Mouse (Mus musculus) lung, embryonic 16.5 days (tissue): ENCODE results near the gene Zdhhc23. TPM values are rescaled to one million over a fixed set of nuclear protein-coding genes. Genes with fewer than 3 reads are reported as not detected.
A peak's percentile ranks its signal among the peaks of the same experiment; 100 is the strongest.

ENCODE experiments used
- ATAC-seq: fragments of 200-750 bp; cut with Nextera tagmentation; 2 replicates; pipeline ENCODE4 v1.8.0; 2017; ENCODE audit warnings: low read depth, mild to moderate bottlenecking, moderate library complexity
- H3K27ac ChIP-seq: fragments of 300-500 bp; sonication (generic); 2 replicates; pipeline ENCODE4 v1.5.1; 2014; ENCODE audit warnings: mild to moderate bottlenecking, control low read depth, low read length
- H3K27me3 ChIP-seq: fragments of 300-500 bp; sonication (generic); 2 replicates; pipeline ENCODE4 v1.6.1; 2014; ENCODE audit warnings: low read depth, low read length, mixed read lengths; ENCODE audit not compliant: control insufficient read depth, insufficient read depth
- H3K36me3 ChIP-seq: fragments of 300-500 bp; sonication (generic); 2 replicates; pipeline ENCODE4 v1.6.1; 2014; ENCODE audit warnings: low read length; ENCODE audit not compliant: control insufficient read depth, insufficient read depth
- H3K4me1 ChIP-seq: fragments of 300-500 bp; sonication (generic); replicated peaks from 2 replicates; pipeline ENCODE4 v1.6.1; 2014; ENCODE audit warnings: low read length, mixed read lengths; ENCODE audit not compliant: control insufficient read depth, insufficient read depth
- H3K4me2 ChIP-seq: fragments of 300-500 bp; sonication (generic); 2 replicates; pipeline ENCODE4 v1.6.1; 2014; ENCODE audit warnings: low read depth, low read length, control low read depth
- H3K4me3 ChIP-seq: fragments of 300-500 bp; sonication (generic); 2 replicates; pipeline ENCODE4 v1.5.1; 2014; ENCODE audit warnings: mild to moderate bottlenecking, low read length, control low read depth
- H3K9ac ChIP-seq: fragments of 300-500 bp; sonication (generic); 2 replicates; pipeline ENCODE4 v1.6.1; 2014; ENCODE audit warnings: low read length, control low read depth
- H3K9me3 ChIP-seq: fragments of 300-500 bp; sonication (generic); 2 replicates; pipeline ENCODE4 v1.6.1; 2016; ENCODE audit warnings: low read length; ENCODE audit not compliant: control insufficient read depth
- WGBS: fragments of 180-500 bp; shearing (Covaris S2); extraction: QIAGEN DNeasy Blood & Tissue Kit; methylation state at CpG from one replicate; pipeline ENCODE4 v1.1.7; 2014; 5-methylcytosine and 5-hydroxymethylcytosine counted together
- polyA plus RNA-seq: library from polyadenylated mRNA; unstranded; fragments of >200 nt; fragmentation: Nextera tagmentation; extraction: Ambion mirVana; gene quantifications from 2 replicates; pipeline ENCODE4 v1.2.1, GENCODE M21; 2015

Zdhhc23 gene
- polyA plus RNA-seq, result 1.6 and 1.8 TPM in 2 replicates

DNA sequence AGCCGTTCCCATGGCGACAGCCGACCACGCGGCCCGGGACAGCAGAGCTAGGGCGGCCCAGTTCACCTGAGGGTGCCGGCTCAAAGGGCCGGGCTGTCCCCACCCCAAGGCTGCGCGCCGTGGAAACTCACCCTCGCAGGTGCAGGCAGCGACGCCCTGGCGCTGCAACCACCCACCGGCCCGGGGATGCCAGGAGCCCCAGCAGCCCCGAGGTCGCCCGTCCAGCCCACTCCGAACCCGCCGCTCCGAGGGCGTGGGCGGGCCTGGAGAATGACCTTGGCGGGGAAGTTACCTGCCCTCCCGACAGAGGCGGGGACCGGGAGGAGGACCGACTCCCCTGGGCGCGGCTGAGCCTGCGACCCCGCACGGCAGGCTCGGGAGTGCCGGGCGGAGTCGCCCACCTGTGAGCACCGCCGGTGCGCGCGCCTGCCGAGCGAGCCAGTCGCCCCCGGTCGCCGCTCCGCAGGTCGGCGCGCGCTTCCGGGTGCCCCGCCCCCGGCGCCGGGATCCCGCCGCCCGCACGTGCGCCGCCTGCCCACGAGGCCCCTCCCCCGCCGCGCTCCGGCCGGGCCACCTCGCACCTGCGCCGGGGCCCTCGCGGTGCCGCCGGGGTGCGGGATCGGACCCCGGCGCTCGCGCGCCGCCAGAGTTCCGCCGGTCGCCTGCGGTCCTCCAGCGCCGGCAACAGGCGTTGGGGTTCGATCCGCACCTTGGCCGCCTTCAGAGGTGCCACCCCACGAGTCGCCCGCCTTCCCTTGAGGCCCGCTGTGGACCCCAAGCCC lies at the start of gene Zdhhc23:
Gene Zdhhc23 (minus strand): TSS at position 464 of the 782 bp plus-strand sequence.
- peak within 1 kb of the TSS; percentile 67 for H3K9ac ChIP-seq
- H3K27me3 ChIP-seq, result peaks cover 6% of the 10 kb centered on the region
- peak; percentile 86 for ATAC-seq
- peak within 1 kb of the TSS; percentile 76 for H3K4me3 ChIP-seq
- no peaks in the 10 kb centered on the region; the same call in 1 of the 2 replicates for H3K4me1 ChIP-seq
- under 1% methylated on average over 56 of the region's 103 CpGs for WGBS
- no peaks in the 10 kb centered on the region for H3K9me3 ChIP-seq
- H3K36me3 ChIP-seq, result no peaks in the 10 kb centered on the region
- no peak within 1 kb of the TSS for H3K27ac ChIP-seq
- peak within 1 kb of the TSS; percentile 99 for H3K4me2 ChIP-seq

DNA sequence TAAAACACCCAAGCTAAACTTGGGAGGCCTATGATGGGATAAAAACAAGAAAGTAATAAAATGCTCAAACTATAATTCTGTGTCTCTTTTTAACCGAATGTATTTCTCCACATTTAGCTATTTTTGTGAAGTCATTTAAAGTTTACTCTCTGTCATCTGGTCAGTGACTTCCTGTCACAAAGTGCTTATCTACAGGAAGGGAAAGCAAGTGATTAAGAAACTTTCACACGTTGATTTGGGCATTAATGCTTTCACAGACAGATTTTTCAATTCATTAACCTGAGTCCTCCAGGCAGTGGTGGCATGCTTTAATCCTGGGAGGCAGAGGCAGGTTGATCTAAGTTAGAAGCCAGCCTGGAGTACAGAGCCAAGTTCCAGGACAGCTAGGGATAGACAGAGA lies 49.7 kb upstream of the Zdhhc23 start:
- no peak overlapping the region for H3K27ac ChIP-seq
- H3K4me1 ChIP-seq, result no peaks in the 10 kb centered on the region
- H3K36me3 ChIP-seq, result no peaks in the 10 kb centered on the region
- WGBS, result 26% methylated on average over 2 of the region's 2 CpGs
- no peak for ATAC-seq
- no peaks in the 10 kb centered on the region for H3K27me3 ChIP-seq
- no peaks in the 10 kb centered on the region for H3K9me3 ChIP-seq
- H3K9ac ChIP-seq, result no peak overlapping the region
- H3K4me3 ChIP-seq, result no peak overlapping the region
- no peak overlapping the region for H3K4me2 ChIP-seq

DNA sequence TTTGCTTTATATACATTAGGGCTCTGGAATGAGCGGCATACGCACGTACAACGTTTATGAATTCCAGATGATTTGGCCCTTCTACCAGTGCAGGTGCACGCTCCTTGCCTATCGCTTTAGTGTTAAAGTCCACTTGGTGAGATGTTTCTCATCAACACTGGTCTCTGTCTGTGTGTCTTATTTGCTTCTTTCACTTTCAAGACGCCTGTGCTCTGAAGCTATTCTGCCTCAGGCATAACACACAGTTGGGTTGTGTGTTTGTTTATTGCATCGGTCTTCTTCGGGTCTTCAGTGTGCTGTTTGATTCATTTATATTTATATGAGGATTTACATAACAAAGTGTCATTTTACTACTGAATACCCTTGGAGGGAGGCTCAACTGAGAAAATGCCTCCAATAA lies 47.2 kb upstream of the Zdhhc23 start:
- Histone ChIP-seq H3K4me2 (no peak overlapping the region), H3K27ac (no peak overlapping the region), H3K36me3 (no peaks in the 10 kb centered on the region), H3K9me3 (no peaks in the 10 kb centered on the region), H3K9ac (no peak overlapping the region), H3K4me1 (no peaks in the 10 kb centered on the region), H3K4me3 (no peak overlapping the region), H3K27me3 (no peaks in the 10 kb centered on the region)
- no peak for ATAC-seq
- WGBS, result 70% methylated on average over 9 of the region's 9 CpGs

DNA sequence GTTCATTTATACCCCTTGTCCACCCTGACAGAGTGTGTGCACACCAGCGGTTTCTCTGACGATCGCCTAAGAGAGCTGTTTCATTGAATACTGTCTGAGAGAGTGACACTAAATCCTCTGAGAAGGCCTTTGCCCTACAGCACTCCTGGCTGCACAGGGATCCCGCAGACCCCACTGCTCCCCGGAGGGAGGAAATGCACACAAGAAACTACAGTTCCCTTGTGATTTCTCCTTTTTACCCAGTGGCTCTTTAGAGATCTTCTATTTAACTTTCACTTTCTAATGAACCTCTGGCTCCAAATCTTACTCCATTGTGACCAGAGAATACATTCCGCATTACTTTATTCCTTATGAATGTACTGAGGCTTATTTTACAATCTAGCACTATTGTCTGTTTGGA lies 46.6 kb upstream of the Zdhhc23 start:
- H3K4me3 ChIP-seq, result no peak overlapping the region
- ATAC-seq, result no peak
- 65% methylated on average over 6 of the region's 6 CpGs for WGBS
- H3K4me2 ChIP-seq, result no peak overlapping the region
- H3K9me3 ChIP-seq, result no peaks in the 10 kb centered on the region
- no peak overlapping the region for H3K9ac ChIP-seq
- H3K4me1 ChIP-seq, result no peaks in the 10 kb centered on the region
- no peaks in the 10 kb centered on the region for H3K27me3 ChIP-seq
- no peaks in the 10 kb centered on the region for H3K36me3 ChIP-seq
- H3K27ac ChIP-seq, result no peak overlapping the region

DNA sequence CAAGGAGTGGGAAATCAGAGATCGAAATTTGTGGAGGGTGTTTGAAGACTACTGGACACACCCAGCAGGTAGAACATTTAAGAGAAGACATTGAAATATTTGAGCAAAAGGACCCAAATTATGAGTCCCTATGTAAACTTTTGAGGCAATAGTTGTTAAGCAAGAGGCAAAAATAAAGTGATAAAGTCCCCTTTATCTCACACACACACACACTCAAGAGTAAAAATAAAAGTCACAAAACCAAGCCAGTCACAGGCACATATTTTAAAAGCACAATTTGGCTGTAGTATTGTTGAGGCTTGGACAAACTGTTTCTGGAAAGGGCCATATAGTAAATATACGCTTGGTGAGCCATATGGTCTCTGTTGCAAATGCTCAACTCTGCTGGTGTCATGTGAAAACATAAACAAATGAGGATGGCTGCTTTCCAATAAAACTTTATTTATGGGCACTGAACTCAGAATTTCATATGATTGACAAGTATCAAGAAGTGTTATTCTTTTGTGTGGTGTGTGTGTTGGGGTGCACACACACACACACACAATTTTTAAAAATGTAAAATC lies 39.5 kb upstream of the Zdhhc23 start:
- no peak overlapping the region for H3K4me2 ChIP-seq

DNA sequence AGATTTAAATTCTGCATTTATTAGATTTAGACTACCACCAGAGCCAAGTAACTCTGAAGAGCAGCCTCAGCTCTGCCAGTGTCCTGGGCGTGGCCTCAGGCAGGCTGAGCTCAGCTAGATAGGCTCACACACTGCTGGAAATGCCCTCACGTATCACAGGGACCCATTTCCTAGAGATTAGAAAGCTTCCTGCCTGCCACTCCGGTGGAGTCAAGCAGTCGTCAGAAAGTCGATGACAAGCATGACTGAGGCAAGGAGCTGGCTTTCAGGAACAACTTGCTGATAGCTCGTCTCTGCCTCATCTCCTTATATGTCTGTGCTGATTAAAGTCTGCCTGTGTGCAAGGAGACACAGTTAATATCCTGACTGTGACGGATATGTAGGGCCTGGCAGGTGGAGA lies 38.8 kb upstream of the Zdhhc23 start:
- Histone ChIP-seq H3K27ac (no peak overlapping the region), H3K9ac (no peak overlapping the region), H3K4me2 (peak overlapping the region; percentile 11; the same call in 1 of the 2 replicates)

More for the DNA sequence above, 39.5 kb upstream of the Zdhhc23 start:
- H3K36me3 ChIP-seq, result no peaks in the 10 kb centered on the region
- H3K9me3 ChIP-seq, result no peaks in the 10 kb centered on the region
- peak; percentile 51; the same call in 1 of the 2 replicates for ATAC-seq
- whole genome bisulfite sequencing, result 50% methylated on average over 2 of the region's 2 CpGs
- no peaks in the 10 kb centered on the region for H3K27me3 ChIP-seq
- no peak overlapping the region for H3K4me3 ChIP-seq
- H3K4me1 ChIP-seq, result peaks cover 15% of the 10 kb centered on the region
- no peak overlapping the region for H3K9ac ChIP-seq
- H3K27ac ChIP-seq, result no peak overlapping the region

DNA sequence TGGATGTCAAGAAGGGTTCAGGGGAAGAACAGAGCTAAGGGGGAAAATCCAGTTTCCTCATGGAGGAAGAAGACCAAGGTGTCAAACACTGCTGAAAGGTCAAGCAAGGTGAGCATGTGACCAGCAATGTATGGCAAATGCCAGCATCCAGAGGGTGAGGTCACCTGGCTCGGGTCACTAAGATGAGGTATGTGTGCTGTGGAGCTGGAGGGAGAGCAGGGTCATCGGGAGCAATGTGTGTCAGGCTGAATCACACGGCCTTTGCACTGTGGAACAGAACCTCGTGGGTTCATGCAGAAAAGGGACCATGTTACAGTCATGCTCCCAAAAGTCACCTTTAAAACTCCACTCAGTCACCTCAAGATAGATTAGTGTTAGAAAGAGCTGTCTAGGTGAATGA lies 38.1 kb upstream of the Zdhhc23 start:
- WGBS, result 77% methylated on average over 4 of the region's 4 CpGs
- ATAC-seq, result no peak
- Histone ChIP-seq H3K9ac (no peak overlapping the region), H3K27ac (no peak overlapping the region), H3K4me3 (no peak overlapping the region), H3K9me3 (no peaks in the 10 kb centered on the region), H3K27me3 (no peaks in the 10 kb centered on the region), H3K36me3 (no peaks in the 10 kb centered on the region), H3K4me2 (no peak overlapping the region), H3K4me1 (peaks cover 15% of the 10 kb centered on the region)

More for the DNA sequence above, 38.8 kb upstream of the Zdhhc23 start:
- H3K9me3 ChIP-seq, result no peaks in the 10 kb centered on the region
- peak; percentile 46 for ATAC-seq
- 31% methylated on average over 7 of the region's 7 CpGs for WGBS
- no peaks in the 10 kb centered on the region for H3K27me3 ChIP-seq
- H3K36me3 ChIP-seq, result no peaks in the 10 kb centered on the region
- no peak overlapping the region for H3K4me3 ChIP-seq
- H3K4me1 ChIP-seq, result peaks cover 15% of the 10 kb centered on the region

GRCm38 (mm10) chr16:44016164-44016563 lies 36.6 kb upstream of the Zdhhc23 start:
- H3K4me2 ChIP-seq, result peak overlapping the region; percentile 66
- H3K27me3 ChIP-seq, result no peaks in the 10 kb centered on the region
- peaks cover 15% of the 10 kb centered on the region for H3K4me1 ChIP-seq
- peak overlapping the region; percentile 46 for H3K4me3 ChIP-seq
- 0 out of 2 replicates have a peak overlapping the region, but pooled peaks have one; percentile 20 for H3K27ac ChIP-seq
- no peaks in the 10 kb centered on the region for H3K36me3 ChIP-seq
- H3K9ac ChIP-seq, result peak overlapping the region; percentile 53
- H3K9me3 ChIP-seq, result no peaks in the 10 kb centered on the region
- peak; percentile 92 for ATAC-seq
- 5% methylated on average over 11 of the region's 11 CpGs for WGBS

GRCm38 (mm10) chr16:44015416-44016158 lies 36.0 kb upstream of the Zdhhc23 start:
- no peak for ATAC-seq
- H3K9me3 ChIP-seq, result no peaks in the 10 kb centered on the region
- H3K4me2 ChIP-seq, result peak overlapping the region; percentile 66
- H3K4me3 ChIP-seq, result peak overlapping the region; percentile 46
- WGBS, result 37% methylated on average over 16 of the region's 16 CpGs
- peak overlapping the region; percentile 53 for H3K9ac ChIP-seq
- peaks cover 15% of the 10 kb centered on the region for H3K4me1 ChIP-seq
- H3K27ac ChIP-seq, result 0 out of 2 replicates have a peak overlapping the region, but pooled peaks have one; percentile 20
- H3K36me3 ChIP-seq, result no peaks in the 10 kb centered on the region
- H3K27me3 ChIP-seq, result no peaks in the 10 kb centered on the region
